Mouse (Mus musculus) left cerebral cortex, postnatal 36 days (tissue): ENCODE measurements around the gene Scmh1. TPM values are rescaled to one million over a fixed set of nuclear protein-coding genes. Genes with fewer than 3 reads are reported as not detected.
"Not testable (repeated sequence)": the region's sequence is repeated elsewhere in the genome, so short reads cannot be mapped to it uniquely, and the experiment has no call there.

Source experiments
- DNase-seq, 2 experiments: peaks; one replicate each; pipeline ENCODE4 v3.0.0; 2021 to 2022; ENCODE audit warnings: low spot score in 2 of 2, mixed read lengths in 1 of 2
- intact Hi-C: fragments of 180-260 bp; cut with DNase I; formaldehyde crosslinking; loops from one replicate; pipeline ENCODE4 v1.15.1; 2025
- total RNA-seq, 2 experiments: library from RNA; stranded (reverse); gene quantifications; 2 replicates each; pipeline ENCODE4 v1.2.3; 2021

Gene Scmh1
- total RNA-seq, 2 experiments from 2014 or later: 83.6 to 96.1 TPM

GRCm38 (mm10) chr4:120402105-120402504, 3.0 kb upstream of the Scmh1 start:
- DNase-seq, intact Hi-C loops: not testable (repeated sequence)

GRCm38 (mm10) chr4:120404247-120404646, 834 bp upstream of the Scmh1 start:
- intact Hi-C loops: no loop called here
- no peak for DNase-seq

DNA sequence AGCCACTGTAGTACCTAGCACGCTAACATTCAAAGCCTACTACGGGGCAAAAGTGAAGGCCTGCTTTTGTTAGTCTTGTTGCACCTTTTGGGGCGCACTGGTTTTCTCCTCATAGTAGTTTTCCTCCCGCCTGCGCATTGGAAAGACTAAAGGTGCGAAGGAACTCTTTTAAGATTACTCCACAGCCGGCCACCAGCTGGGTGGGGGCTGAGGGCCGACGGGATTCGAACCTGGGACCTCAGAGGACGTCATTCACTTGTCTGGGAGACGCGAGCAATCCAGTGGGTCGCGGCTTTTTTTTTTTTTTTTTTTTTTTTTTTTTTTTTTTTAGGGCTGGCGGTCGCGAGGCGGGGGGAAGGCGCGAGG, 320 bp upstream of the Scmh1 start:
- peak; percentile 18 to 23 for DNase-seq
- intact Hi-C loops: no loop called here

GRCm38 (mm10) chr4:120405806-120406638, 941 bp downstream of the Scmh1 start:
- no peak for DNase-seq
- intact Hi-C loops: no loop called here

- DNase-seq: no peak
- intact Hi-C loops: no loop called here
Measured at GRCm38 (mm10) chr4:120406639-120407273, 1.7 kb downstream of the Scmh1 start.

DNA sequence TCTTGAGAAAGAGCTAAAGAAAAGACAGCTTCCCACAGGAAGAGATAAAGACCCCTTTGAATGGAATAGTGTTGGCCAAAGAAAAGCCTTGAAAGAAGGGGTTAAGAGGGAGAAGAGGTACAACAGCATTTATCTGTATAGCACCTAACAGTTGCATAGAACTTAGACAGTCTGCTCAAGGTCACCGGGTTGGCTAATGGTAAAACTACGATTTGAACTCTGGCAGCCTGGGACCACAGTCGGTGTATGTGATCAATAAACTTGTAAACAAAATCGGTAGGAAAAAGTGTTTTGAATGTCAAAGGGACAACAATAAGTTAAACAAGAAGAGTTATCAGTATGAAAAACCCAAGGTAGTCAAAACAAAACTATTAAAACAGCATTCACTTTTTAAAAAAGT, 13.0 kb downstream of the Scmh1 start:
- intact Hi-C loops: no loop called here
- DNase-seq: no peak

GRCm38 (mm10) chr4:120420193-120420592, 15.1 kb downstream of the Scmh1 start:
- intact Hi-C loops: no loop called here
- no peak for DNase-seq

- intact Hi-C loops: no loop called here
- no peak for DNase-seq
Measured at GRCm38 (mm10) chr4:120420685-120421084, 15.6 kb downstream of the Scmh1 start.

DNA sequence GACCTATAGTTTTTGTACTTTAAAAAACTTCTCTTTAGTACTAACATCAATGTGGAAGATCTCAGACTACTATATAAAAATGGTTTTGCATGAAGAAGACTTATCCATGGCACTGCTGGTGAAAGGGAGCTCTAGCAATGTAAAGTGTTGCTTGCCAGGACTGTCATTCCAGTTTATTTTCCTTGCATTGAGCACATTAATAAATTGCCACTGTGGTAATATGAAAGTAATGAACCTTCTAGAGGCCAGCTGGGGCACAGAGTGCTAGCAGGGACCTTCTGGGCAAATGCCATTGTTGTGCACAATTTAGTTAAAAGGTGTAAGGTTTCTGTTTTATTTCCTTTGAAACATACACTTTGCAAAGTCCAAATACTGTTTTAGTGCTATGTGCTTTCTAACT, 25.5 kb downstream of the Scmh1 start:
- DNase-seq: no peak
- intact Hi-C loops: no loop called here

DNA sequence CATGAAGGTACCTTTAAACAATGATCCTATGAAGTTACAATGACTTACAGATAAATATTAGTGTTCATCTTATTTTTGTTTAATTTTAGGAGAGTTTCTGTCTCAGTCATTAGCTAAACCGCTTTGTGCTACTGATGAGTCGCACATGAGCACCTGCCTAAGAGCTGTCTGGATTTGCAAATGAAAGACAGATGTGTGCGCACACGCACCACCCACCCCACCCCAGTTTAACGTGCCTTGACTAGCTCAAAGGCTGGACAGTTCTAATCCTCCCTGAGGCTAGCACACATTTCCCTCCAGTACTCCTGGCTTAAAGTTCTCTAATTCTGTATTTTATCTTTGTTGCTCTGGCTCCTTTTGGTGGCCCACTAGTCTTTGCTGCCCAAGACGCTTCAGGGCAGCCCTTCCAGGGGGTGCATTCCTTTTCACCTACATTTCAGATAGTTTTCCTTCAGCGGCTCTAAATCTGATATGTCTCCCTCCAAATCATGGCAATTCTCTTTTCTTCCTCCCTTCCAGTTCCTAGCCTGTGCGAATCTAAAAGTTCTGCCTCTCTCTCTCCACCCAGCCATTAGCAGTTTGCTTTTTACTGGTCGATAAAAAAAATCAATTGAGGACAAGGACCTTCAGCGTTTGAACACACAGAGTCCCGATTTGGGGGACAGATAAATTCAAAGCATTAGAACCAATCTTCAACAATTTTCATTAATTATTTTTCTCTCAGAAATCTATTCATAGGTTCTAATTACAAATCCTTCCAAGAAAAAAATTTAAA, 27.7 kb downstream of the Scmh1 start:
- DNase-seq: no peak
- intact Hi-C loops: no loop called here

DNA sequence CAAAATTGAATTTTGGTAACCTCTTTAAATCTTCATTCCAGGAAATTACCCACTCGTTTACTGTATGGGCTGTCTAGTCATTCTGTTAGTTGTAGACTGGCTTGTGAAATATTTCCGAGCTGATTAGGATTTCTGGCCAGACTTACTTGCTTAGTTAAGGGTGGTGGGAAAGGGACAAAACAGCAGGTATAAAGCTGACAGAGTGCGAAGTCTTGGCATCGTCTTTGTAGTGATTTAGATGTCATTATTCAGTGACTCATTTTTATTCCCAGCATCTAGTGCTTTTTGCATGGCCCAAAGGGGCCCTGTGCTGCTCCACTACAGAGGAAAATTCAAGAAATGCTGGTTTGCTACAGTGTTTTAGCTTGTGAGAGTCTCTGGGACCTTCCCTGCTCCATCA, 56.7 kb downstream of the Scmh1 start:
- no peak for DNase-seq
- intact Hi-C loops: no loop called here

DNA sequence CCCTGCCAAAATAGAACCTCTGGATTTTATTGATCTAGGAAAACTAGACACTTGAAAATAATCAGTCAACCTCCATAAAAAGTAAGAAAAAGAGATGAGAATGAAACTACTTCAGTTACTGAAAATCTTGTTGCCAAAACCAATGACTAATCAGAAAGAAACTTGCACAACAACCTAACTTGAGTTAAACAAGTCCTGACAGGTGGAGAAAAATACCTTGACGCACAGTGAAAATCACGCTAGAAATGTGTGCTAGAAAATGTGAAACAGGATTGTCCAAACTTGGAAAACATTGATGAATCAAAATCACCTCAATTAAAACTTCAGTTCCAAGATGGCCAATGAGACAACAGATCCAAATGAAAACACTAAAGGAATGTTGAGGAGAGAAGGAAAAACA, 67.9 kb downstream of the Scmh1 start:
- intact Hi-C loops: no loop called here
- no peak for DNase-seq

- DNase-seq: no peak
- intact Hi-C loops: no loop called here
Measured at GRCm38 (mm10) chr4:120487707-120488106, 82.6 kb downstream of the Scmh1 start.

GRCm38 (mm10) chr4:120506955-120507354, 101.9 kb downstream of the Scmh1 start:
- intact Hi-C loops: no loop called here
- no peak for DNase-seq

GRCm38 (mm10) chr4:120511203-120511602, 106.1 kb downstream of the Scmh1 start:
- no peak for DNase-seq
- intact Hi-C loops: no loop called here

DNA sequence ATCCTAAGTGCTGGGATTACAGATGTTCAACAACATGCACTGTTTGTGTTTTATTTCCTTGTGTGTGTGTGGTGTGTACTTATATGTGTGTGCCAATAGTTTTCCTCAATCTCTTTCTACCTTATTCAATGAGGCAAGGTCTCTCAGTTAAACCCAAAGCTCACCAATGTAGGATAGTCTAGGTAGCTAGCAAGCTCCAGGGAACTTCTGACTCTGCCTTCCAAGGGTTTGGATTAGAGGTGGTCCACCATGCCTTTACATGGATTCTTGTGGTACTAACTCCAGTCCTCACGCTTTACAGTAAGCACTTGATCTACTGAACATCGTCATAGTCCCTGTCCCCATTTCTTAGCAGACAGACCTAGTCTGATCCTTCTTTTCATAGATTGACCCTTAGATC, 109.3 kb downstream of the Scmh1 start:
- intact Hi-C loops: no loop called here
- DNase-seq: no peak

DNA sequence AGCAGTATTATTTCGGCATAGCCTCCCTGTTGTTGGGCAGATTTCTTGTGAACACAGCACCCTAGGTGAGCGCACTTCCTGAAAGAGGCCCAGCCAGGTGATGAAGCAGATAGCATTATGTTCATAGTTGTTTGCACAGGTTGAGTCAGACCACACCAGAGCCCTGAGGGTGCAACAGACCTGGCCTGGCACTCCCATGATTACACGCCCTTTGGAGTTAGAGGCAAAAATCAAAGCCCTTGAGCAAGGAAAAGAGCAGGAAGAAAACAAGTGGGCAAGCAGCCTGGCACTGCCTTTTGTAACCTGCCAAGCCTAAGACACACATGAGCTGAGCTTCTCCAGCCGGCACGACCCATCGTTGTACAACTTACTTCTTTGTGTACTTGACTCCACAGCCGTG, 111.4 kb downstream of the Scmh1 start:
- DNase-seq: no peak
- intact Hi-C loops: no loop called here

DNA sequence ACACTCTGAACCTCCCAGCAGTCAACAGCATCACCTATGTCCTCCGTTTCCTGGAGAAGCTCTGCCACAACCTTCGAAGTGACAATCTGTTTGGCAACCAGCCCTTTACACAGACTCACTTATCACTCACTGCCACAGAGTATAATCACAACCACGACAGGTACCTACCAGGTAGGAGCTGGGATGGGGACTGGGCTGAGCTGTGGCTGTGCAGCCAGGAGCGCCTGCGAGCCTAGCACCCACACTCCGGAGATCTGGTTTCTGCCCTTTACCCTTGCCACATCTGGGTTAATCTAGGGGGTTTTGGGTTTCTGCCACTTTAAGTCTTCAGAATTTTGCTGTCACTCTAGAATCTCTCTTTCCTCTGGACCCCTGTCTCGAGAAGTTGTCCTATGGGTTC, 111.8 kb downstream of the Scmh1 start:
- intact Hi-C loops: no loop called here
- no peak for DNase-seq

- no peak for DNase-seq
- intact Hi-C loops: no loop called here
Measured at GRCm38 (mm10) chr4:120517335-120517734, 112.3 kb downstream of the Scmh1 start.

DNA sequence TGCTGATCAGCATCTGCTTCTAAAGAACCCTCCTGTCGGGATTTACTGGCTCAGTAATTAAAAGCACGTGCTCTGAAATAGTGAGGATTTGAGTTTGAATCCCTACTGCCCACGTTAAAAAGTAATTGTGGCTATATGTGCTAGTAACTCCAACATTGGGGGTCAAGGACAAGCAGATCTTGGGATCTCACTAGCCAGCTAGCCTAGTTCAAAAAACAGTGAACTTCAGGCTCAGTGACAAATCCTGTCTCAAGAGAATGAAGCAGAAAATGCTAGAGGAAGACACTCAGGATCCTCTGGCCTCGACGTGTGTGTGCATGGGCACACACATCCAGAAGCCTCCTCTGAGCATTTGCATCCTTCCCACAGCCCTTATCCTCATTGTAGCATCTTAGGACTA, 116.7 kb downstream of the Scmh1 start:
- no peak for DNase-seq
- intact Hi-C loops: no loop called here

- intact Hi-C loops: no loop called here
- DNase-seq: no peak
Measured at GRCm38 (mm10) chr4:120522351-120522750, 117.3 kb downstream of the Scmh1 start.
